Mouse (Mus musculus) olfactory bulb, adult 2 months (tissue): Measurements from ENCODE around the gene Psmd13. TPM values are rescaled to one million over a fixed set of nuclear protein-coding genes. Genes with fewer than 3 reads are reported as not detected.

Experiments
- H3K27ac ChIP-seq: fragments of 200-500 bp; 2 replicates; pipeline ENCODE4 v1.5.1; 2012; ENCODE audit warnings: low read depth, low read length; ENCODE audit not compliant: insufficient read depth
- H3K4me1 ChIP-seq: fragments of 200-500 bp; 2 replicates; pipeline ENCODE4 v1.6.1; 2012; ENCODE audit warnings: low read length; ENCODE audit not compliant: control insufficient read depth, insufficient read depth
- H3K4me3 ChIP-seq: fragments of 200-500 bp; 2 replicates; pipeline ENCODE4 v1.5.1; 2012; ENCODE audit warnings: mild to moderate bottlenecking, low read depth, low read length, moderate library complexity; ENCODE audit not compliant: insufficient read depth
- CTCF ChIP-seq: fragments of 200-500 bp; IDR thresholded peaks from 2 replicates; pipeline ENCODE4 v1.5.1; 2012; ENCODE audit warnings: low read depth, mild to moderate bottlenecking, low read length, moderate library complexity; ENCODE audit not compliant: insufficient read depth
- POLR2A ChIP-seq: fragments of 200-500 bp; IDR thresholded peaks from 2 replicates; pipeline ENCODE4 v1.6.1; 2012; ENCODE audit warnings: mild to moderate bottlenecking, low read depth, low read length, moderate library complexity; ENCODE audit not compliant: insufficient read depth
- WGBS: fragments of 180-500 bp; shearing (Covaris S2); methylation state at CpG from one replicate; pipeline ENCODE4 v1.1.7; 2018; 5-methylcytosine and 5-hydroxymethylcytosine counted together
- polyA plus RNA-seq: library from polyadenylated mRNA; stranded (reverse); fragments of >200 nt; gene quantifications from 2 replicates; pipeline ENCODE4 v1.2.4, GENCODE M21; 2012; ENCODE audit warnings: low replicate concordance; ENCODE audit not compliant: missing spikeins, insufficient read depth, insufficient read length

Gene Psmd13
- polyA plus RNA-seq, 1 experiment: not detected

DNA sequence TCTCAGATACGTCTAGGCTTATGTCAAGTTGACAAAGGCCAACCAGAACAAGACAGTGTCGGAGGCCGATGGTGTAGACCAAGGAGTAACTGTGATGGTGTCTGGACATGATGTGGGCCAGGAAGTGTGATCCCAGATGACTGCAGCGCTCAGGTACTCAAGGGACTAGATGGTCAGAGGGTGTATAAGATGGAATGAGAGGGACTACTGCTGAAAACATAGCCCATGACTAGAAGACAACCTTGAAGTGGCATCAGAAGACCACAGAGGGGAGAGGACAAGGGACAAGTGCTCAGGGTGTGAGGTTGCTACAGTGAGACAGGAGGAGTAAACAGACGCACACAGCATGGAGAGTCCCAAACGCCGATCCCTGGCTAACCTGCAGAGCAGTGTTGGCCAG is 38.0 kb upstream of the Psmd13 start:
- WGBS: 79% methylated on average over 7 of the region's 7 CpGs
- TF ChIP-seq POLR2A (no peak), CTCF (no peak)
- H3K4me1 ChIP-seq: no peaks in the 10 kb centered on the region; the same call in 1 of the 2 replicates
- H3K27ac ChIP-seq: no peak overlapping the region
- no peak overlapping the region for H3K4me3 ChIP-seq

DNA sequence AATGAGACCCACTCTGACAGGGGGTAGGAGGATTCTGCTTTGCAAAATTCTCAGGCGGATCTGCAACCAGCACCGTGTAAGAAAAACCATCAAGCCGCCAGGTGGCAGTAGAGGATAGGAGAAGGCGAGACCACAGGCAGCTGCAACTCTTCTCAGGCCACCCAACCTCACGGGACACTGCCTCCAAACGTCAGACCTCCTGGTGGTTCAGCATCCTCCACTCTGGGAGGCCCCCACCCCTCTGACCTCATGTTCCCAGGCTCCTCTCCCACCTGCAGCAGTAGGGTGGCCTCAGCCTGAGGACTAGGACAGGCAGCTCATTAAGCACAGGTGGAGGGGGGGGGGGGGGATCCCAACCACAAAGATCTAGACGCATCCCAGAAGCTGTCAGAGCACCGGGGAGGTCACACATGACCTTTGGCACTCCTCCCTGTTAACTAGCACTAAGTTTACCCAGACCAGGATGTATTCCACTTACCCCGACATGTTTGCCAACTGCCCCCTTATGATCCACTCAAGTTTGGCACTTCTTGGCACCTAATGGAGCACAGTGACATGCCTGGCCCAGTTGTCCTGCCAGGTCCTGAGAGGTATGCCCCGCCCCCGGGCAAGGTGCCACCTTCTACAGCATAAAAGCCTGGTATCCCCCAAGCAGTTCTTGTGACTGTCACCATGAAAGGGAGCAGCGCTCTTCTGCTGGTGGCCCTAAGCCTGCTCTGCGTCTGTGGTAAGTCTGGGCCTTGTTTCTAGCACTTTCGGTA is 36.7 kb upstream of the Psmd13 start, which contains the start of gene Scgb1c1:
TSS of gene Scgb1c1 (plus strand) at position 643 of the 761 bp plus-strand sequence.
- 26% methylated on average over 14 of the region's 14 CpGs for WGBS
- TF ChIP-seq CTCF (peak; percentile 80), POLR2A (no peak)
- Histone ChIP-seq H3K4me1 (no peaks in the 10 kb centered on the region; the same call in 1 of the 2 replicates), H3K27ac (no peak within 1 kb of the TSS), H3K4me3 (no peak within 1 kb of the TSS)

DNA sequence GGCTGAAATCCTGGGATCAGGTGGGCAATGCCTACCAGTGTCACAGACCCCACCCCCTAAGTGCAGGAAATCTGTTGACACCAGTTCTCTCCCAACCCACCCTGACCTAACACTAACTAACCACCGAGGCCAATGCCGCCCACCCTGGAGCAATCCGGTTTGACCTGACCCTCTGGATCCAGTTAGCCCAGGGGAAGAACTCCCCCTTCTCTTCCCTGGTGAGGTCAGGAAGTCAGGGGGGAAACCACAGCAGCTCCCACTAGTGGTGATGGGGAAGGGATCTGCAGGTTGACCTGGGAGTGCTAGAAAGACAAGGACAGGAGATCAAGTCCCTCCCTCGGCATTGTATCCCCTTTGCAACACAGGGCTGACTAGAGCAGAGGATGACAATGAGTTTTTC is 36.1 kb upstream of the Psmd13 start:
- H3K4me1 ChIP-seq: no peaks in the 10 kb centered on the region; the same call in 1 of the 2 replicates
- H3K27ac ChIP-seq: no peak overlapping the region
- TF ChIP-seq POLR2A (no peak), CTCF (no peak)
- 70% methylated on average over 4 of the region's 4 CpGs for WGBS
- H3K4me3 ChIP-seq: no peak overlapping the region

DNA sequence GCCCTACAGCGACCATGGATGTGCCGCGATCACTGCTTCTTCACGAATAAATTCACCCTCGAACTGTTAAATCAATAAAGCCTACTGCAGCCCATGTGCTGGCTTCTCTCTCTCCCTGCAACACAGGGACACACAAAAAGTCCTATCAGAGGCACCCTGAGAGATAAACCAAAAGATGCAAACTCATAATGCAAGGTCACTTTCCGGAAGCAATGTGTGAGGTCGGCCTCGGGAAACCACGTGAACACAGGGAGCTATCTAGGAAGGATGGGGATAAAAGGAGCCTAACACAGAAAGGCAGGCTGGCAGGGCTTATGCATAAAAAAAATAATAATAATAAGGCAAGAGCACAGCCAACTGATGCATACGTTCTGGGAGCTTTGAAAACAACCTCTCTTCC is 35.1 kb upstream of the Psmd13 start:
- no peaks in the 10 kb centered on the region; the same call in 1 of the 2 replicates for H3K4me1 ChIP-seq
- H3K27ac ChIP-seq: no peak overlapping the region
- TF ChIP-seq POLR2A (no peak), CTCF (no peak)
- no peak overlapping the region for H3K4me3 ChIP-seq
- WGBS: 83% methylated on average over 10 of the region's 10 CpGs

DNA sequence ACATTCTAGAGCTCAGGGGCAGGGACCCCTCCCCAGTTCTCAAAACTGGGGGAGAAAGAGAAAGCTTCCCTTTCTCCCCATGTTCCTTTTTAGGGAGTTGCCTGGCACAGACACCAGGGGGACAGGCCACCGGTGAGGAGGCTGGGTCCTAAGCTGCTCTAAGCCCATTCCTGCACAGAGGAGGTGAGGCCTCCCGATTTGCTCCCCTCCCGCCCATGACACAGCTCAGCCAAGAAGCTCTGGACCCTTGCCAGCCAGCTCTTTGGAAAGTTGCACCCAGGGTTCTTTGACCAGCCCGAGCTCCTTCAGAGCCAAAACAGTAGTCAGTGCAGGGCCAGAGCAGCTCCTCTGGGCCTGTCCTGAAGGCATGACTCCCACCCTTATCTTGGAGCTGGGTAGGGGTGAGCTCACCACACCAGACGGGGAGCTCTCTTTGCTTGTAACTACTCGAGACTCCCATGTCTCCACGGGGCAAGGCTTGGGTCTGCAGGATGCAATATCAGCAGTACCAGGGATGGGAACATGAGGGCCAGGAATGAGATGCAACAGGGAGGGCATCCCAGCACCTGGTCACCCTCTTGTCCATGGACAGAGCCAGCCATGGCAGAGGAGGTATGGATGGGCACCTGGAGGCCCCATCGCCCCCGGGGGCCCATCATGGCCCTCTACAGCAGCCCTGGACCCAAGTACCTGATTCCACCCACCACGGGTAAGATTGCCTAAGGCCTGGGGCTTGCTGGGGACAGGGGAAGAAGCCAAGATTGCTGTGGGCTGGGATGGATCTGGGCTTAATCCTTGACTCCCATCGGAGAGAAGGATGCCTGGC is 33.8 kb upstream of the Psmd13 start, which contains the start of gene Odf3:
TSS of gene Odf3 (plus strand) at position 51 of the 826 bp plus-strand sequence.
- Histone ChIP-seq H3K4me3 (no peak within 1 kb of the TSS), H3K4me1 (no peaks in the 10 kb centered on the region; the same call in 1 of the 2 replicates), H3K27ac (no peak within 1 kb of the TSS)
- WGBS: 44% methylated on average over 11 of the region's 11 CpGs
- no peak for TF ChIP-seq CTCF
- no peak for TF ChIP-seq POLR2A

DNA sequence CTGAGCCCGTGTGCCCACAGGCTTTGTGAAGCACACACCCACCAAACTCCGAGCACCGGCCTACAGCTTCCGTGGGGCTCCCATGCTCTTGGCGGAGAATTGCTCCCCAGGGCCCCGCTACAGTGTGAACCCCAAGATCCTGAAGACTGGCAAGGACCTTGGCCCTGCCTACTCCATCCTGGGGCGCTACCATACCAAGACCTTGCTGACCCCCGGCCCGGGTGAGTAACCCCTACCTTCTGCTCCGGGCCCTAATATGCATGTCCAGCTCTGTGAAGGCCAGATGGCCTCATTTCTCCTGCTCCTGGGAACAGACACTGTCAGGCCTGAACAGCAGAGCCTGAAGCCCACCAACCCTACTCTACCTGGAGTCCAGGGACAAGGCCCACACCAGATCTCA is 33.2 kb upstream of the Psmd13 start:
- TF ChIP-seq POLR2A (no peak), CTCF (no peak)
- no peak overlapping the region for H3K27ac ChIP-seq
- H3K4me1 ChIP-seq: no peaks in the 10 kb centered on the region; the same call in 1 of the 2 replicates
- 92% methylated on average over 10 of the region's 10 CpGs for WGBS
- H3K4me3 ChIP-seq: no peak overlapping the region

DNA sequence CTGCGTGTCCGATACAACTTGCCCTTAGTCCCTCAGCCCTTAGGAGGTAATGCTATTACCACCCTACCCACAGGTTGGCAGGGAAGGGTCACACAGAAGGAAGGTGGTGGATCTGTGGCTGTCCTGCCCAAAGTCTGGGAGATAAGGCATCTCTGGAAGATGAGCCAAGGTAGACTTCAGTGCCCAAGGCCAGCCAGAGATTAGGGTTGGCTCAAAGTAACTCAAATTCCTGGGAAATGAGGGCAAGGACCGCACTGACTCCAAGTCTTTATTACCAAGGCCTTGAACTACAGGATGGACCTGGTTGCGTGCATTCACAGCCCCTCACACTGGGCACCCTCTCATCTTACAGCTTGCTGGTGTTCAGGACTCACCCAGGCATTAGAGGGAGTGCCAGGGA is 29.9 kb upstream of the Psmd13 start:
- TF ChIP-seq POLR2A (no peak), CTCF (no peak)
- 94% methylated on average over 4 of the region's 4 CpGs for WGBS

DNA sequence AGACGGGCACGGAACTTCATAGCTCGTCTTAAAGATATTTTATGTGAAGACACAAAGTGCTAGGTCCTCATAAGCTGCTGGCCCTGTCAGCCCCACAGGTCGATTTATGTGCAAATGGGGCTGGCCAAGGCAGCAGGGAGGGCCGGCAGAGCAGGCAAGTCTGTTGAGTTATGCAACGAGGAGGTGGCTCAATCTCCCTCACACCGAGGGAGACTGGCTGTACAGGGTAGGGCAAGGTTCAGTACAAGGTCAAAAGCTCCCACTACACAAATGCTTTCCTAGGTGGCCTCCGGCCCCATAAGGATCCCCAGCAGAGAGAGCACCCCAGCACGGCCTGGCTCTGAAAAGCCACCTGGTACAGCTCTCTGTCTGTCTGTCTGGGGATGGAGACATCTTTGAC is 28.4 kb upstream of the Psmd13 start:
- H3K4me1 ChIP-seq: peaks cover 18% of the 10 kb centered on the region
- WGBS: 82% methylated on average over 9 of the region's 9 CpGs
- H3K27ac ChIP-seq: no peak overlapping the region
- TF ChIP-seq CTCF: no peak
- TF ChIP-seq POLR2A: no peak
- H3K4me3 ChIP-seq: no peak overlapping the region

More for the DNA sequence above, 29.9 kb upstream of the Psmd13 start:
- Histone ChIP-seq H3K4me3 (no peak overlapping the region), H3K27ac (no peak overlapping the region), H3K4me1 (peaks cover 10% of the 10 kb centered on the region)

DNA sequence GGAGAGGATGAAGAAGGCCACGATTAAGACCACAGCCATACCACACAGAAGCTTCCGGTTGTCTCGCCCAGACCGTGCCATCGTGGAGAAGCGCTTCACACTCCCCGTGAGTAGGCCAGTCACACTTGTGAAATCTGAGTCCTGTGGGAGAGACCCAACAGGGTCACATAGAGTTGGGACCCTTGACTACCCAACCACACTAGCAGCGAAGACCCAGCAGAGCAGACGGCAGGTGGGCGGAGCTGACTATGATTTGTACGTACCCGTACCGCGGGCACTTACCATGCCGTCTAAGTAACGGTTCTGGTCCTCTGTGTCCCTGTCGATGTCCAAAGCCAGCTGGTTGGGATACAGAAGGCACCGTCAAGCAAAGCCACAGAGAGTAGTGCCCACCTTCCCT is 27.3 kb upstream of the Psmd13 start:
- Histone ChIP-seq H3K27ac (no peak overlapping the region), H3K4me1 (peaks cover 29% of the 10 kb centered on the region), H3K4me3 (no peak overlapping the region)
- TF ChIP-seq CTCF: no peak
- no peak for TF ChIP-seq POLR2A
- 92% methylated on average over 18 of the region's 18 CpGs for WGBS
